Mouse (Mus musculus) MEL-GATA-1-ER (cell line): ENCODE measurements around the gene Olfr1305.

Source experiments
- DNase-seq: peaks from one replicate; pipeline ENCODE4 v3.0.0-alpha.2; 2012; ENCODE audit warnings: low read depth; ENCODE audit errors: extremely low read depth

Olfr1305 gene

DNA sequence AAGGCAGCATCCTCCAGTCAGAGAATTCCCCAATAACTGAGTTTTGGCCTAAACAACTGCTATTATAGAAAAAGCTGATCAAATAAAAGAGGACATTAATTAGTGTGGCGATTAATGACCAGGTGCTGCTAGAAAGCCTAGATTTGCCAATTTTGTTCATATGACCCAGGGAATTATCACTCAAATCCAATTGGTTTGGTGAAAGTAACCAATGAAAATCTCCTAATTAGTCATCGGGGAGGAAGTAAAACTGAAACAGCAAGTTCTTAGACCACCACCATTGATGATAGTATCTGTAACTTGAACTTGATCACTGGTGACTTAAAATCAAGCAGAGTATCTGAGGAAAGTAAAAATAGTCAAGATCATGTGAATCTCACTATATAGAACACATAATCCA, at the start of gene Olfr1305:
Gene Olfr1305 (minus strand): TSS at position 101 of the 400 bp plus-strand sequence.
- DNase-seq: no peak

DNA sequence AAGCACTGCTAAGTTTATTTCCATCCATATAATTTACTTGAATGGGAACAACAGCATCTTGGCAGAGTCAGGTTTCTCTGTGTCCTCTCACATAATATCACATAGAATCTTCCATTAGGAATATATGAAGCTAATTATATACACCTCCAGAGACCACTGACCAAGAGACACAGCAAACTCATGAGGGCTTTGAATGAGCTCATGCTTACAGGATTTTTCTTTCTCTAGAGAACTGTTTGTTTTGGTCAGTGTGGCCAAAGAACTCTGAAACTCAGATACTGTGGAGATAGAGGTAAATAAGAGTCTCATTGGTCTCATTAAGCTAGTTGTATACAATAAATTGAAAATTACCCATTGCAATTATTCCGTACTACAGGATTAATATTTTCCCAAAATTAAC, 39.2 kb upstream of the Olfr1305 start, which contains the start of gene Olfr1306:
Gene Olfr1306 (minus strand): TSS at position 101 of the 400 bp plus-strand sequence.
- DNase-seq: no peak

DNA sequence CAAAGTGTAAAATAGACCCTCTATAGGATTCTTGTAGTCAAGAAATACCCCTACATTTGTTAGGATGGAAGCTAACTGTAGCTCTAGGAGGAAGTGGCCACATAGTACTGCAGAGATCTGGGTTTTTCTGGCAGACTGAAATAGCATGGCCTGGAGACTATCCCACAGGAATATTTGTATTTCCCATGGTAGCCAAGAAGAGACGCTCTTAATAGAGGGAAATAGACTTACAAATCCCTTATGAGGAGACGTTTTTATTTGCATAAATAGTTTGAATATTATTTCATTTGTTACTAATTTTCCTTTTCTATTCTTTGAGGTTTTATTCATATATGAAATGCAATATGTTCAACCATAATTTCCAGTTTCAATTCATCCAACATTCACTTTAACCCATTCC, 56.7 kb downstream of the Olfr1305 start, which contains the start of gene Olfr1303:
Gene Olfr1303 (minus strand): TSS at position 101 of the 400 bp plus-strand sequence.
- no peak for DNase-seq
